Mouse (Mus musculus) spleen, adult 2 months (tissue): ENCODE data around the gene Smim8. TPM values are rescaled to one million over a fixed set of nuclear protein-coding genes. Genes with fewer than 3 reads are reported as not detected.

Experiments used
- DNase-seq, 2 experiments: peaks; one replicate each; pipeline versions ENCODE4 v3.0.0 to v3.0.0-alpha.2; 2012 to 2021; ENCODE audit warnings: low spot score in 2 of 2, low read depth in 1 of 2
- H3K27ac ChIP-seq: fragments of 200-500 bp; 2 replicates; pipeline ENCODE4 v1.5.1; 2012; ENCODE audit warnings: low read length, inconsistent platforms; ENCODE audit not compliant: insufficient read depth
- H3K27me3 ChIP-seq: fragments of 200-500 bp; 2 replicates; pipeline ENCODE4 v1.6.1; 2012; ENCODE audit warnings: mild to moderate bottlenecking, moderate library complexity, low read length, inconsistent platforms; ENCODE audit not compliant: control insufficient read depth, insufficient read depth
- H3K36me3 ChIP-seq: fragments of 200-500 bp; 2 replicates; pipeline ENCODE4 v1.6.1; 2012; ENCODE audit warnings: mild to moderate bottlenecking, low read length, inconsistent platforms; ENCODE audit not compliant: control insufficient read depth, insufficient read depth
- H3K4me1 ChIP-seq: fragments of 200-500 bp; 2 replicates; pipeline ENCODE4 v1.6.1; 2011; ENCODE audit warnings: inconsistent platforms; ENCODE audit not compliant: control insufficient read depth, insufficient read depth, insufficient read length
- H3K4me3 ChIP-seq: fragments of 200-500 bp; 2 replicates; pipeline ENCODE4 v1.5.1; 2011; ENCODE audit warnings: mild to moderate bottlenecking, inconsistent platforms; ENCODE audit not compliant: insufficient read depth, insufficient read length; ENCODE audit errors: extremely low read depth
- CTCF ChIP-seq: fragments of 200-500 bp; IDR thresholded peaks from 2 replicates; pipeline ENCODE4 v1.5.1; 2011; ENCODE audit warnings: mild to moderate bottlenecking, inconsistent platforms; ENCODE audit not compliant: insufficient read depth, insufficient read length, insufficient replicate concordance; ENCODE audit errors: extremely low read depth
- POLR2A ChIP-seq: fragments of 200-500 bp; IDR thresholded peaks from 2 replicates; pipeline ENCODE4 v1.6.1; 2011; ENCODE audit warnings: low read depth, low read length, inconsistent platforms
- WGBS: fragments of 180-500 bp; shearing (Covaris S2); methylation state at CpG from one replicate; pipeline ENCODE4 v1.1.7; 2018; 5-methylcytosine and 5-hydroxymethylcytosine counted together
- polyA plus RNA-seq: library from polyadenylated mRNA; depleted of rRNA; stranded (reverse); fragments of >200 nt; gene quantifications from 2 replicates; pipeline ENCODE4 v1.2.3, GENCODE M21; 2012; rRNA removed

The Smim8 gene
- polyA plus RNA-seq, 1 experiment, result 1.1 TPM

DNA sequence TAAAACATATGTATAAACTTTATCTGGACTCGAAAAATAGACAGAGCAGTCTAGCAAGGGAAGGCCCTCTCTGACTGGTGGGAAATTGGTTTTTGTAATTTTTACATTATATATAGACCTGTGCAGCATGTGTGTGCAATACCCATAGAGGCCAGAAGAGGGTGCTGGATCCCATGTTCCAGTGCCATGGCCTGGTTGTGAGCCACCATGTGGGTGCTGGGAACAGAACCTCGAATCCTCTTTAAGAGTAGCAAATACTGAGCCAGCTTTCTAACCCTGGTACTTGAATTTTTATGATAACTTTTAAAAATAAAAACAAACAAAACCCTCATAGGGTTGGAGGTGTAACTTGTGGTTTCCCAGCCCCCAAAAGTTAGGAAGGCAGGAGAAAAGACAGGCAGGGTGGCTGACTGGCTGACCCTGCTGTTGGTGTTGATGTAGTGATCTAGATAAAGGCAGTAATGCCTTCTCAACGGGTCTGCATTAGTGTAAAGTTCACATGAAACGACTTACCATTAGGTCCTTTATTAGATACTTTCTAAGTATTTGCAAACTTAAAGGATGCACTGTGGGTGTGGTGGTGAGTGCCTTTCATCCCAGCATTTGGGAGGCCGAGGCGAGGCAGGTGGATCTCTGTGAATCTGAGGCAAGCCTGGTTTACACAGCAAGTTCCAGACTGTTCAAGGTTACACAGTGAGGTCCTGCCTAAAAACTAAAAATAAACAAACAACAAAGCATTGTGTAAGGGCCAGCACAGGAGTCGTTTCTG, 57.9 kb downstream of the Smim8 start:
- no peak for DNase-seq
- TF ChIP-seq POLR2A (no peak), CTCF (no peak)
- Histone ChIP-seq H3K4me1 (no peaks in the 10 kb centered on the region), H3K4me3 (no peak overlapping the region), H3K36me3 (no peaks in the 10 kb centered on the region), H3K27me3 (no peaks in the 10 kb centered on the region), H3K27ac (no peak overlapping the region)
- 90% methylated on average over 7 of the region's 7 CpGs for WGBS

DNA sequence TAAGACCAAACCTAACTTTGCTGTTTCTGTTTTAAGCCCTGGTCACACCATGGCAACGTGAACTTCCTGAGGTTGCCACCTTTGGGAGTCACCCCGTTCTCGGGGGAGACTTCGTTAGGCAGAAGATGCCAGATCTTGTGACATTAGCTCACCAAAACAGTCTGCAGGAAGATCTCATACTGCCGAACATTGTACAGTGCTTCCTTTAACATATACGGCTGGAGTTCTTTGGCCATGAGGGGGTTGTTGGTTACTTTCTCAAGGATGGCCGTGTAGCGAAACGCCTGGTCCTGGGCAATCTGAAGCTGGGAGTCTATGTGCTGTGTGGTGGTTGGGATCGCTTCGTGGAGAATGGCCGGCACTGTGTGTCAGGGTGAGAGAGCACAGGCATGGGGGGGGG, 58.8 kb downstream of the Smim8 start:
- Histone ChIP-seq H3K4me3 (no peak overlapping the region), H3K4me1 (no peaks in the 10 kb centered on the region), H3K27me3 (no peaks in the 10 kb centered on the region), H3K27ac (no peak overlapping the region), H3K36me3 (no peaks in the 10 kb centered on the region)
- 94% methylated on average over 12 of the region's 12 CpGs for WGBS
- no peak for TF ChIP-seq POLR2A
- no peak for TF ChIP-seq CTCF
- no peak for DNase-seq

Other genes with a start within 250 kb of the Smim8 start
- 15.9 and 22.0 TPM in 2 replicates for gene Akirin2, start 227.5 kb downstream of the Smim8 start, polyA plus RNA-seq
- gene Orc3, start 163.5 kb downstream of the Smim8 start, polyA plus RNA-seq, result 9.2 and 11.5 TPM in 2 replicates
- 4.8 and 5.1 TPM in 2 replicates for gene Rars2, start 163.5 kb downstream of the Smim8 start, polyA plus RNA-seq
- 4.8 and 5.5 TPM in 2 replicates for gene Slc35a1, start 91.0 kb downstream of the Smim8 start, polyA plus RNA-seq
- not detected in 2 replicates for gene Cfap206, start 48.2 kb downstream of the Smim8 start, polyA plus RNA-seq
- gene Gm136, start 22.2 kb downstream of the Smim8 start, polyA plus RNA-seq, result not detected in 2 replicates
- gene Zfp292, start 104.5 kb upstream of the Smim8 start, polyA plus RNA-seq, result 2.0 and 2.1 TPM in 2 replicates
- not detected in 2 replicates for gene Cga, start 115.4 kb upstream of the Smim8 start, polyA plus RNA-seq